Mouse (Mus musculus): ENCODE data around the gene Rcsd1. TPM values are rescaled to one million over a fixed set of nuclear protein-coding genes. Genes with fewer than 3 reads are reported as not detected.
"Not testable (repeated sequence)": the region's sequence is repeated elsewhere in the genome, so short reads cannot be mapped to it uniquely, and the experiment has no call there.

Rcsd1 gene
- polyA plus RNA-seq, 1 experiment from 2014 or later, result 7.0 TPM

DNA sequence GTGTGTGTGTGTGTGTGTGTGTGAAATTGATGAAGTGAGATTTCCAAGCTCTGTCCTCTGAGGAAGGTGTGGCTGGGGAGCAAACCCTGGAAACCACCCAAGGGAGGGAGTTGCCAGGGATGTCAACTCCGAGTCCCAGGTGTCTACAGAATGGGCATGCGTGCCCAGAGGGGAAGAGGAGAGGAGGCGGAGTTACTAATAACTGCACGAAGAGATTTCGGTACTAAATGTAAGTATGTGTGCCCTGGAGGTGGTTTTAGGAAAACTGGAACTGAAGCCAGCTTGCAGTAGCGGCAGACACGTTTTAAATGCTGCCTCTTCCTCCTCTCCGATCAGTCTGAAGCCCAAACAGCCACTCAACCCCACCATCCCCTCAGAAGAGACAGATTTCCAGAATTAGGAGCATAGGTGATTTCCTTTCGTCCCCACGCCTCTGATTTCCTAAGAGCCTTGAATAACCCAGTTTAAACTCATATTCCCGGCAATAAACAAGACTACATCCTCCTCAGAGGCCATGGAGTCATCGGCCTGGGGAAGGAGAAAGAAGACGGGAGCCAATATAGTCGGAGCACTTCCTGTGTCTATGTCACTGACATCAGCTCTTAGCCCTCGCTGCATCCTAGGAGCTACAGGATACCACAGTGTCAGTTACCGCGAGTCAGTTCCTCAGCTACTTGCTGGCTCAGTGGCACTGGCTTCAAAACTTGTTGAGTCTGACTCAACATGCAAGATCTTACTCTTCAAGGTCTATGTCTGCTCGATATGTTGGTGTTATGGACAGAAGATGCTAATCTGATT lies 27.3 kb downstream of the Rcsd1 start:
- no peaks in the 10 kb centered on the region for H3K27me3 ChIP-seq
- 82% methylated on average over 18 of the region's 18 CpGs for WGBS
- H3K36me3 ChIP-seq, result no peaks in the 10 kb centered on the region
- H3K9me3 ChIP-seq, result no peaks in the 10 kb centered on the region
- no peak overlapping the region for H3K27ac ChIP-seq (replicated peaks)
- no peaks in the 10 kb centered on the region for H3K4me1 ChIP-seq
- no peak overlapping the region for H3K9ac ChIP-seq (replicated peaks)
- no peak overlapping the region for H3K4me2 ChIP-seq (replicated peaks)
- no peak for ATAC-seq (replicated peaks)
- no peak overlapping the region for H3K4me3 ChIP-seq

GRCm38 (mm10) chr1:165681045-165681794 lies 28.3 kb downstream of the Rcsd1 start:
- Histone ChIP-seq H3K27ac (replicated peaks) (no peak overlapping the region), H3K4me3 (no peak overlapping the region), H3K4me2 (replicated peaks) (no peak overlapping the region), H3K4me1 (no peaks in the 10 kb centered on the region), H3K36me3 (no peaks in the 10 kb centered on the region), H3K9me3 (no peaks in the 10 kb centered on the region), H3K9ac (replicated peaks) (no peak overlapping the region), H3K27me3 (no peaks in the 10 kb centered on the region)
- ATAC-seq (replicated peaks), result no peak
- 70% methylated on average over 13 of the region's 13 CpGs for WGBS

GRCm38 (mm10) chr1:165680086-165680485 lies 29.5 kb downstream of the Rcsd1 start:
- not testable (repeated sequence) for H3K27me3 ChIP-seq; H3K4me3 ChIP-seq; H3K4me2 ChIP-seq (replicated peaks); H3K36me3 ChIP-seq; H3K9ac ChIP-seq (replicated peaks); H3K9me3 ChIP-seq; ATAC-seq (replicated peaks); H3K27ac ChIP-seq (replicated peaks); H3K4me1 ChIP-seq

DNA sequence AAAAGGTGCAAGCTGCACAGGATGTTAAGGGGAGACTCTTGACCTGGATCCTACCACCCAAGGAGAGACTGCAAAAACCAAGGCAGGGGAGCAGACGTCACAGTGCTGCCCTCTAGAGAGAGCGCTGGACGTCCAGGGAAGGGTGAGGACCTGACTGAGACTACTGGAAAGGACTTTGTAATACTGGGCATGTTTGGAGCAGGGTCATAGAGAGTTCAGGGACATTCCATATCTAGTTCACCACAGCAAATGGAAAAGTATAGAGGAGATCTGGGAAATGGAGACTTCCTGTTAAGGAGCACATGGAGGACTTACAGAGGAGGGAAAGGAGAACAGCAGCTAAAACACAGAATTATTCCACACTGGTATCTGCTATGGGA lies 29.9 kb downstream of the Rcsd1 start:
- Histone ChIP-seq H3K9me3 (no peaks in the 10 kb centered on the region), H3K27ac (replicated peaks) (no peak overlapping the region), H3K4me1 (no peaks in the 10 kb centered on the region), H3K4me3 (no peak overlapping the region), H3K27me3 (no peaks in the 10 kb centered on the region), H3K36me3 (no peaks in the 10 kb centered on the region), H3K9ac (replicated peaks) (no peak overlapping the region), H3K4me2 (replicated peaks) (no peak overlapping the region)
- WGBS, result 27% methylated on average over 3 of the region's 3 CpGs
- no peak for ATAC-seq (replicated peaks)

- no peaks in the 10 kb centered on the region for H3K4me1 ChIP-seq
- H3K9ac ChIP-seq (replicated peaks), result no peak overlapping the region
- no peak overlapping the region for H3K4me3 ChIP-seq
- WGBS, result 66% methylated on average over 15 of the region's 15 CpGs
- no peaks in the 10 kb centered on the region for H3K36me3 ChIP-seq
- H3K27ac ChIP-seq (replicated peaks), result no peak overlapping the region
- H3K9me3 ChIP-seq, result no peaks in the 10 kb centered on the region
- no peak for ATAC-seq (replicated peaks)
- no peak overlapping the region for H3K4me2 ChIP-seq (replicated peaks)
- no peaks in the 10 kb centered on the region for H3K27me3 ChIP-seq
These were observed 30.5 kb downstream of the Rcsd1 start for GRCm38 (mm10) chr1:165678861-165679617.

- H3K4me2 ChIP-seq (replicated peaks), result no peak overlapping the region
- 63% methylated on average over 4 of the region's 4 CpGs for WGBS
These were observed 32.0 kb downstream of the Rcsd1 start for GRCm38 (mm10) chr1:165677558-165677957.

GRCm38 (mm10) chr1:165676993-165677392 lies 32.6 kb downstream of the Rcsd1 start:
- Histone ChIP-seq H3K27ac (replicated peaks) (no peak overlapping the region), H3K9me3 (no peaks in the 10 kb centered on the region), H3K4me3 (no peak overlapping the region), H3K9ac (replicated peaks) (no peak overlapping the region), H3K36me3 (no peaks in the 10 kb centered on the region), H3K4me1 (no peaks in the 10 kb centered on the region), H3K4me2 (replicated peaks) (no peak overlapping the region), H3K27me3 (no peaks in the 10 kb centered on the region)
- no peak for ATAC-seq (replicated peaks)
- 85% methylated on average over 3 of the region's 3 CpGs for WGBS

More at GRCm38 (mm10) chr1:165677558-165677957, 32.0 kb downstream of the Rcsd1 start:
- Histone ChIP-seq H3K4me1 (no peaks in the 10 kb centered on the region), H3K27ac (replicated peaks) (no peak overlapping the region), H3K9me3 (no peaks in the 10 kb centered on the region), H3K4me3 (no peak overlapping the region), H3K36me3 (no peaks in the 10 kb centered on the region), H3K9ac (replicated peaks) (no peak overlapping the region), H3K27me3 (no peaks in the 10 kb centered on the region)
- no peak for ATAC-seq (replicated peaks)

DNA sequence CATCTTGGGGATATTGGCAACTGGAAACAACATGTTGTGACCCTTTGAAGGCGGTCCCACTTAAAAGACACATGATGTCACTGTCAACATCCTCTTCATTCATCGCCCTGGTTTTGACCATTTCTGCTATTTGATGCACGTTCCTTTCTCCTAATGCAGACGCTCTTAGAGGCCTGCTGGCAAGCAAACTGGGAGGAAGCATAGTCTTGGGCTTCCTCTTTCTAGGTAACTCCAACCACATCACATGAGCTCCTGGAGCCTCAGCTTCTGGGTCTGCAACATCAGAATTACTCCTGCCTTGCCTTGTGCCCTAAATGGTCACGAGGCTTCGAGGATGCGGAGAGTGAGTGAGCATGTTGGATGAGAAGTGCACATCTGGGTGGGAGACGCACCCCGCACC lies 34.4 kb downstream of the Rcsd1 start:
- no peak overlapping the region for H3K27ac ChIP-seq (replicated peaks)
- no peaks in the 10 kb centered on the region for H3K27me3 ChIP-seq
- H3K4me2 ChIP-seq (replicated peaks), result no peak overlapping the region
- no peaks in the 10 kb centered on the region for H3K4me1 ChIP-seq
- ATAC-seq (replicated peaks), result no peak
- H3K9ac ChIP-seq (replicated peaks), result no peak overlapping the region
- H3K4me3 ChIP-seq, result no peak overlapping the region
- H3K36me3 ChIP-seq, result no peaks in the 10 kb centered on the region
- 93% methylated on average over 9 of the region's 9 CpGs for WGBS
- no peaks in the 10 kb centered on the region for H3K9me3 ChIP-seq

- no peaks in the 10 kb centered on the region for H3K27me3 ChIP-seq
- no peak overlapping the region for H3K4me3 ChIP-seq
- no peaks in the 10 kb centered on the region for H3K9me3 ChIP-seq
- ATAC-seq (replicated peaks), result no peak
- H3K36me3 ChIP-seq, result no peaks in the 10 kb centered on the region
- 76% methylated on average over 9 of the region's 9 CpGs for WGBS
- no peaks in the 10 kb centered on the region for H3K4me1 ChIP-seq
- no peak overlapping the region for H3K27ac ChIP-seq (replicated peaks)
- H3K4me2 ChIP-seq (replicated peaks), result no peak overlapping the region
- no peak overlapping the region for H3K9ac ChIP-seq (replicated peaks)
These were observed 37.2 kb downstream of the Rcsd1 start for GRCm38 (mm10) chr1:165672355-165672754.

DNA sequence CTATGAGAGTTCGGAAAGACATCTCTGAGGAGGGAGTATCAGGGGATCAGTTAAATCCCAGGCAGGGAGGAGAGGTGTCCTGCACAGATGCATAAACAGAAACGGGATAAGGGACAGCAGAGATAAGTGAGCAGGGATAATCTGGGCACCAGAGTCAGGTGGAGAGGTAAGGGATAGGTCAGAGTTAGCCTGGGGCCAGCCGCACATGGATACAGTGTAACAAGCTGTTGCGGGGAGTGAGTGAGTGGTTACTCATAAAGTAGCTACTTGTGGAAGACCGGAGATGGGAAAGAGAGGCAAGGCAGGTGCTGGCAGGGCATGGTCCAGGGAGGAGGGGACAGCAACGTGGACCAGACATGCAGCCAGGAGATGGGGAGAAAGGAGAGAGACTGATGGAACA lies 39.5 kb downstream of the Rcsd1 start:
- Histone ChIP-seq H3K27ac (replicated peaks) (no peak overlapping the region), H3K9ac (replicated peaks) (no peak overlapping the region), H3K4me3 (no peak overlapping the region), H3K9me3 (no peaks in the 10 kb centered on the region), H3K36me3 (no peaks in the 10 kb centered on the region), H3K27me3 (no peaks in the 10 kb centered on the region), H3K4me2 (replicated peaks) (no peak overlapping the region), H3K4me1 (no peaks in the 10 kb centered on the region)
- 79% methylated on average over 6 of the region's 6 CpGs for WGBS
- no peak for ATAC-seq (replicated peaks)

DNA sequence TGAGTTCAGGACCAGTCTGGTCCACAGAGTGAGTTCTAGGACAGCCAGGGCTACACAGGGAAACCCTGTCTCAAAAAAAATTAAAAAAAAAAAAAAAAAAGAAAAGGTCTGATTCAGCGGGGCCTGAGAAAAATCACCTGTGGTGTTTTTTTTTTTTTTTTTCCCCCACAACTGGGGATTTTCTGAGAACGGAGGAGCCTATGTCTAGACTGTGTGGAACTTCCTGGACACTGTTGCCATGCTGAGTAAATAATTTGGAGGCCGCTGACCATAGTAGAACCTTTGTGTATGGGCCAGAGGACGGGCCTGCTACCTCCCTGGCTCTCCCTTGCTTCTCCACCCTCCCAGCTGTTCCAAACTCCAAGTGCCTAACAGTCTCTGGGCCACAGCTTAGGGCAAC lies 40.7 kb downstream of the Rcsd1 start:
- H3K36me3 ChIP-seq, result no peaks in the 10 kb centered on the region
- H3K27ac ChIP-seq (replicated peaks), result no peak overlapping the region
- H3K4me2 ChIP-seq (replicated peaks), result no peak overlapping the region
- no peaks in the 10 kb centered on the region for H3K4me1 ChIP-seq
- 79% methylated on average over 4 of the region's 4 CpGs for WGBS
- no peaks in the 10 kb centered on the region for H3K9me3 ChIP-seq
- no peak overlapping the region for H3K9ac ChIP-seq (replicated peaks)
- ATAC-seq (replicated peaks), result no peak
- H3K4me3 ChIP-seq, result no peak overlapping the region
- no peaks in the 10 kb centered on the region for H3K27me3 ChIP-seq

GRCm38 (mm10) chr1:165667380-165667779 lies 42.2 kb downstream of the Rcsd1 start:
- Histone ChIP-seq H3K27me3 (no peaks in the 10 kb centered on the region), H3K4me1 (peaks cover 6% of the 10 kb centered on the region; the same call in 1 of the 2 replicates), H3K4me2 (replicated peaks) (no peak overlapping the region), H3K27ac (replicated peaks) (no peak overlapping the region), H3K4me3 (no peak overlapping the region), H3K9ac (replicated peaks) (no peak overlapping the region), H3K9me3 (no peaks in the 10 kb centered on the region), H3K36me3 (no peaks in the 10 kb centered on the region)
- ATAC-seq (replicated peaks), result no peak
- WGBS, result 71% methylated on average over 13 of the region's 13 CpGs
